ENCODE assay signal across 8 mouse cellular contexts in the genomic region with DNA sequence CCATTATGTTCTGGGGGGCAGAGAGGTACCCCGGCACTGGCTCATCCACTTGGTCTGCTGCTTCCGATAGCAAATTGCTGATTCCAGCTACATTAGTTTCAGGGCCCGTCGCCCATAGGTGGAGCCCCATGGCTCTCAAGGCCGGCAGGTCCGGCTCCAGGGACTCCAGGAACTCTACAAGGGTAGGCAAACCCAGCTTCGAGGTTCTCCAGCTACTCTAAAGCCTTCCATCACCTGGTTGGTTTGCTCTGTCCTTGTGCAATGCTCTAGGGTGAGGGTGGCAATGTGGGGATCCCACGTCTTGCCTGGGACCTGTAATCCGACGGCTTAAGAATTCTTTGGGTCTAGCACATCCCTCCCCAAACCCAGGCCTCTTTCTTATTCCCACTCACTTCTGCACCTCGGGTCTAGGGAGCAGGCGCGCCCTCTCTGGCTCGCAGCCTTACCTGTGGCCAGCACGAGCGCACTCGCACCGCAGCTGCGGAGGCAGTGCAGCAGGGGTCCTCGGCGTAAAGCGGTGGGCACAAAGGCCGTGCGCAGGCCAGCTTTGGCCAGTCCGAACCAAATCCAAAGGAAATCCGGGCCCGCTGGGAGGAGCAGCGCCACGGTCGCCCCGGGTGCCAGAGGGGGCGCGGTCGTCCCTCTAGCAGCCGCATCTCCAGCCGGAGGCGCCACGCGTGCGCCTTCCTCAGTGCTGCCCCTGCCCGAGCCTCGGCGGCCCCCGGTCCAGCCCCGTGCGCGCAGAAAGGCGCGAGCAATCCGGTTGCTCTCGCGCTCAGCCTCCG. TPM values are rescaled to one million over a fixed set of nuclear protein-coding genes. Genes with fewer than 3 reads are reported as not detected.
DNase-seq lines count a peak whose midpoint lies in the region; ATAC-seq and TF ChIP-seq lines count a peak whose summit lies in the region.

No protein-coding gene starts in this region.

- H3K9ac ChIP-seq in forebrain, embryonic 14.5 days (ENCODE audit: low read length) = peak overlapping the region; percentile 91
- peak overlapping the region; percentile 82 for H3K9ac ChIP-seq in hindbrain, embryonic 15.5 days
- no peak overlapping the region for H3K9ac ChIP-seq in liver, embryonic 15.5 days

- H3K36me3 ChIP-seq in forebrain, embryonic 14.5 days (ENCODE audit: control insufficient read depth, insufficient read depth, low read length) = peaks cover 46% of the 10 kb centered on the region
- peaks cover 35% of the 10 kb centered on the region for H3K36me3 ChIP-seq in hindbrain, embryonic 15.5 days
- peaks cover 31% of the 10 kb centered on the region for H3K36me3 ChIP-seq in liver, embryonic 15.5 days (replicated peaks)

- TF ChIP-seq CTCF in olfactory bulb, adult 2 months (IDR thresholded peaks at IDR 0.05; ENCODE audit: insufficient read depth, low read depth, low read length) = no peak

- peak overlapping the region; percentile 95 for H3K4me2 ChIP-seq in forebrain, embryonic 14.5 days (ENCODE audit: low read length)
- H3K4me2 ChIP-seq in hindbrain, embryonic 15.5 days = peak overlapping the region; percentile 73
- peak overlapping the region; percentile 70 for H3K4me2 ChIP-seq in liver, embryonic 15.5 days

- ATAC-seq in forebrain, embryonic 14.5 days = peak; percentile 75
- peak; percentile 77 for ATAC-seq in hindbrain, embryonic 15.5 days (ENCODE audit: low FRiP score, low read depth)
- ATAC-seq in liver, embryonic 15.5 days (ENCODE audit: insufficient read depth) = peak; percentile 12; the same call in 1 of the 2 replicates

- no peaks in the 10 kb centered on the region for H3K9me3 ChIP-seq in forebrain, embryonic 14.5 days (replicated peaks; ENCODE audit: control insufficient read depth, low read length)
- no peaks in the 10 kb centered on the region for H3K9me3 ChIP-seq in hindbrain, embryonic 15.5 days
- no peaks in the 10 kb centered on the region for H3K9me3 ChIP-seq in liver, embryonic 15.5 days (replicated peaks)

- H3K27ac ChIP-seq in forebrain, embryonic 14.5 days (ENCODE audit: low read depth, low read length) = peak overlapping the region; percentile 85
- peak overlapping the region; percentile 95 for H3K27ac ChIP-seq in hindbrain, embryonic 15.5 days (replicated peaks)
- no peak overlapping the region for H3K27ac ChIP-seq in liver, embryonic 15.5 days (replicated peaks)
- H3K27ac ChIP-seq in olfactory bulb, adult 2 months (ENCODE audit: insufficient read depth, low read depth, low read length) = no peak overlapping the region

- H3K4me1 ChIP-seq in forebrain, embryonic 14.5 days (ENCODE audit: control insufficient read depth, insufficient read depth, low read length) = peaks cover 21% of the 10 kb centered on the region
- H3K4me1 ChIP-seq in hindbrain, embryonic 15.5 days (replicated peaks) = peaks cover 36% of the 10 kb centered on the region
- peaks cover 21% of the 10 kb centered on the region for H3K4me1 ChIP-seq in liver, embryonic 15.5 days (replicated peaks)
- H3K4me1 ChIP-seq in olfactory bulb, adult 2 months (ENCODE audit: control insufficient read depth, insufficient read depth, low read length) = peaks cover 24% of the 10 kb centered on the region

- TF ChIP-seq POLR2A in olfactory bulb, adult 2 months (IDR thresholded peaks at IDR 0.05; ENCODE audit: insufficient read depth, low read depth, low read length) = no peak

- WGBS in forebrain, embryonic 14.5 days = 3% methylated on average over 53 of the region's 53 CpGs
- WGBS in hindbrain, embryonic 15.5 days = 3% methylated on average over 51 of the region's 53 CpGs
- 9% methylated on average over 53 of the region's 53 CpGs for whole genome bisulfite sequencing in liver, embryonic 15.5 days (ENCODE audit: insufficient replicate concordance)
- 12% methylated on average over 53 of the region's 53 CpGs for WGBS in olfactory bulb, adult 2 months

- H3K27me3 ChIP-seq in forebrain, embryonic 14.5 days (replicated peaks; ENCODE audit: control insufficient read depth, insufficient read depth, low read length) = no peaks in the 10 kb centered on the region
- H3K27me3 ChIP-seq in hindbrain, embryonic 15.5 days = no peaks in the 10 kb centered on the region
- peaks cover 41% of the 10 kb centered on the region for H3K27me3 ChIP-seq in liver, embryonic 15.5 days

- intact Hi-C loops in left cerebral cortex, postnatal 4 days (cut with DNase I) = no loop called here

- peak overlapping the region; percentile 68 for H3K4me3 ChIP-seq in forebrain, embryonic 14.5 days (ENCODE audit: low read depth, low read length)
- H3K4me3 ChIP-seq in hindbrain, embryonic 15.5 days = peak overlapping the region; percentile 58
- peak overlapping the region; percentile 52 for H3K4me3 ChIP-seq in liver, embryonic 15.5 days (replicated peaks)
- peak overlapping the region; percentile 57 for H3K4me3 ChIP-seq in olfactory bulb, adult 2 months (ENCODE audit: insufficient read depth, low read depth, low read length)

- DNase-seq in left cerebral cortex, postnatal 4 days = peak; percentile 63
- no peak for DNase-seq in left cerebral cortex, adult 11 months (ENCODE audit: low spot score)
- peak; percentile 68 for DNase-seq in adrenal gland, postnatal 25 days
- DNase-seq in forebrain, embryonic 14.5 days (ENCODE audit: low spot score) = peak; percentile 60
- no peak for DNase-seq in spleen, postnatal 10 days (ENCODE audit: low spot score in 2 of 2)

RNA-seq across cellular contexts. Expression of a gene that starts 0.8 kb away (rescaled TPM):
- total RNA-seq in left cerebral cortex, postnatal 4 days (2021) = 10 to 100 TPM; 25.8 to 26.3 TPM
- total RNA-seq in adrenal gland, postnatal 25 days (2021) = 130 and 146 TPM in 2 replicates
- polyA plus RNA-seq in forebrain, embryonic 14.5 days (2014; fragmentation: Nextera tagmentation; extraction: Ambion mirVana) = 11.9 and 13.4 TPM in 2 replicates
- 31.4 and 34.1 TPM in 2 replicates for polyA plus RNA-seq in hindbrain, embryonic 15.5 days (2015; fragmentation: Nextera tagmentation; extraction: Ambion mirVana)
- 1.5 and 1.7 TPM in 2 replicates for polyA plus RNA-seq in liver, embryonic 15.5 days (2015; fragmentation: Nextera tagmentation; extraction: Ambion mirVana)
- polyA plus RNA-seq in olfactory bulb, adult 2 months (2012; ENCODE audit: insufficient read depth, insufficient read length, low replicate concordance, missing spikeins) = not detected in 2 replicates

RNA-seq across cellular contexts. Expression of a gene that starts 44.5 kb away (rescaled TPM):
- 10 to 100 TPM; 71.0 to 73.8 TPM for total RNA-seq in left cerebral cortex, postnatal 4 days (2021)
- total RNA-seq in adrenal gland, postnatal 25 days (2021) = 91.2 and 92.3 TPM in 2 replicates
- 20.7 and 25.3 TPM in 2 replicates for polyA plus RNA-seq in forebrain, embryonic 14.5 days (2014; fragmentation: Nextera tagmentation; extraction: Ambion mirVana)
- polyA plus RNA-seq in hindbrain, embryonic 15.5 days (2015; fragmentation: Nextera tagmentation; extraction: Ambion mirVana) = 34.3 and 35.0 TPM in 2 replicates
- 9.2 and 9.9 TPM in 2 replicates for polyA plus RNA-seq in liver, embryonic 15.5 days (2015; fragmentation: Nextera tagmentation; extraction: Ambion mirVana)
- not detected in 2 replicates for polyA plus RNA-seq in olfactory bulb, adult 2 months (2012; ENCODE audit: insufficient read depth, insufficient read length, low replicate concordance, missing spikeins)

Comparison
In these comparisons a context has a peak if more than half of its experiments do, and no peak if none do; other contexts are left out.
1. DNase-seq: peak in left cerebral cortex, postnatal 4 days (single experiment), adrenal gland, postnatal 25 days (single experiment) and forebrain, embryonic 14.5 days (single experiment); none in left cerebral cortex, adult 11 months (single experiment) and spleen, postnatal 10 days (0 of 2).
2. ATAC-seq: peak in every context shown above with its lines; median percentile 77 in hindbrain, embryonic 15.5 days; 75 in forebrain, embryonic 14.5 days; 12 in liver, embryonic 15.5 days.
3. H3K27ac ChIP-seq: peak in forebrain, embryonic 14.5 days (single experiment) and hindbrain, embryonic 15.5 days (single experiment); none in liver, embryonic 15.5 days (single experiment) and olfactory bulb, adult 2 months (single experiment).
4. Peak in every context shown above with its lines, with median percentiles within 50 percentile points of each other: H3K4me2 ChIP-seq and H3K4me3 ChIP-seq.